Mouse (Mus musculus) embryonic facial prominence, embryonic 15.5 days (tissue): ENCODE data around the gene Susd4. TPM values are rescaled to one million over a fixed set of nuclear protein-coding genes. Genes with fewer than 3 reads are reported as not detected.

Source experiments
- ATAC-seq: fragments of 200-750 bp; cut with Nextera tagmentation; 2 replicates; pipeline ENCODE4 v1.8.0; 2017; ENCODE audit warnings: low read depth, moderate TSS enrichment; ENCODE audit not compliant: insufficient number of reproducible peaks, low FRiP score, low TSS enrichment
- H3K27ac ChIP-seq: fragments of 300-500 bp; sonication (generic); replicated peaks from 2 replicates; pipeline ENCODE4 v1.5.1; 2015; ENCODE audit warnings: mild to moderate bottlenecking, inconsistent platforms
- H3K27me3 ChIP-seq: fragments of 300-500 bp; sonication (generic); 2 replicates; pipeline ENCODE4 v1.6.1; 2015; ENCODE audit warnings: inconsistent platforms
- H3K36me3 ChIP-seq: fragments of 300-500 bp; sonication (generic); 2 replicates; pipeline ENCODE4 v1.6.1; 2015; ENCODE audit warnings: mild to moderate bottlenecking, inconsistent platforms
- H3K4me1 ChIP-seq: fragments of 300-500 bp; sonication (generic); 2 replicates; pipeline ENCODE4 v1.6.1; 2015; ENCODE audit warnings: inconsistent platforms
- H3K4me2 ChIP-seq: fragments of 300-500 bp; sonication (generic); replicated peaks from 2 replicates; pipeline ENCODE4 v1.6.1; 2015; ENCODE audit warnings: mild to moderate bottlenecking, inconsistent platforms
- H3K4me3 ChIP-seq: fragments of 300-500 bp; sonication (generic); replicated peaks from 2 replicates; pipeline ENCODE4 v1.5.1; 2015; ENCODE audit warnings: mild to moderate bottlenecking, inconsistent platforms
- H3K9ac ChIP-seq: fragments of 300-500 bp; sonication (generic); 2 replicates; pipeline ENCODE4 v1.6.1; 2015; ENCODE audit warnings: inconsistent platforms
- H3K9me3 ChIP-seq: fragments of 300-500 bp; sonication (generic); replicated peaks from 2 replicates; pipeline ENCODE4 v1.6.1; 2016; ENCODE audit warnings: inconsistent platforms
- WGBS: fragments of 180-500 bp; shearing (Covaris S2); methylation state at CpG from one replicate; pipeline ENCODE4 v1.1.7; 2015; 5-methylcytosine and 5-hydroxymethylcytosine counted together
- polyA plus RNA-seq: library from polyadenylated mRNA; unstranded; fragments of >200 nt; fragmentation: Nextera tagmentation; extraction: Ambion mirVana; gene quantifications from 2 replicates; pipeline ENCODE4 v1.2.1, GENCODE M21; 2015

Gene Susd4
- polyA plus RNA-seq, 1 experiment from 2014 or later, result 14.8 TPM

- H3K27ac ChIP-seq, result no peak overlapping the region
- ATAC-seq, result no peak
- WGBS, result 91% methylated on average over 5 of the region's 5 CpGs
- H3K27me3 ChIP-seq, result no peaks in the 10 kb centered on the region
- no peak overlapping the region for H3K9ac ChIP-seq
- no peaks in the 10 kb centered on the region for H3K36me3 ChIP-seq
- no peak overlapping the region for H3K4me3 ChIP-seq
- H3K4me2 ChIP-seq, result no peak overlapping the region
- 0 out of 2 replicates have a peak, but pooled peaks cover 3% of the 10 kb centered on the region for H3K9me3 ChIP-seq
- H3K4me1 ChIP-seq, result peaks cover 4% of the 10 kb centered on the region; the same call in 1 of the 2 replicates
Measured at GRCm38 (mm10) chr1:182916166-182916565, 152.5 kb downstream of the Susd4 start.

DNA sequence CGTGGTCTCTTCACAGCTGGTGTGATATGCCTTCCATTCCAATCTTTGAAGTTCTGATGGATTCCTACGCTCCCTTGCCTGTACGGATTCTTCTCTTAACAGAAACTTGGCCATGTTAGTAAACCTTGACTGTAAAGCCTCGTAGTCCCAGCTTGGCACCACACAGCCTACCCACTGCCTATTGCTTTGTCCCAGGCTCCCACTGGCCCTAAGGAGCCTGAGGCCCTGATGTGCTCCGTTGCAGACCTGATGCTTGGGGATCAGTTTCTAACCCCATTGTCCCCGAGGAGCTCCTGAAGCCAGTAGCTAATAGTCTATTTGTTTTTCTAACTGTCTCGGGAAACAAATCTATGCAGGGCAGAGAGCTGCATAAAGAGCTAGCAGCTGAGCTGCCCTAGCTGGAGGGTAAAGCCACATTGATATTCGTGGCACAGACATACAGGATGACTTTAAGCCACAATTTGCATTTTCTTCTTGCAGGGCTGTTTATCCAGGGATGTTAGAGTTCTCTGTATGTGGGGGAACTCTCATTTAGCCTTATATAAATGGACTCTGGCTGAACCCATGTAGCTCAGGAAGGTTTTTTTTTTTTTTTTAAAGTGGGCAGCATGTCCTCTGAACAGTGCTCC is 155.2 kb downstream of the Susd4 start:
- H3K9me3 ChIP-seq, result no peaks in the 10 kb centered on the region
- H3K4me2 ChIP-seq, result no peak overlapping the region
- H3K4me3 ChIP-seq, result no peak overlapping the region
- peaks cover 4% of the 10 kb centered on the region; the same call in 1 of the 2 replicates for H3K4me1 ChIP-seq
- H3K9ac ChIP-seq, result no peak overlapping the region
- no peaks in the 10 kb centered on the region for H3K27me3 ChIP-seq
- H3K27ac ChIP-seq, result no peak overlapping the region
- ATAC-seq, result no peak
- H3K36me3 ChIP-seq, result no peaks in the 10 kb centered on the region
- WGBS, result 43% methylated on average over 8 of the region's 8 CpGs

DNA sequence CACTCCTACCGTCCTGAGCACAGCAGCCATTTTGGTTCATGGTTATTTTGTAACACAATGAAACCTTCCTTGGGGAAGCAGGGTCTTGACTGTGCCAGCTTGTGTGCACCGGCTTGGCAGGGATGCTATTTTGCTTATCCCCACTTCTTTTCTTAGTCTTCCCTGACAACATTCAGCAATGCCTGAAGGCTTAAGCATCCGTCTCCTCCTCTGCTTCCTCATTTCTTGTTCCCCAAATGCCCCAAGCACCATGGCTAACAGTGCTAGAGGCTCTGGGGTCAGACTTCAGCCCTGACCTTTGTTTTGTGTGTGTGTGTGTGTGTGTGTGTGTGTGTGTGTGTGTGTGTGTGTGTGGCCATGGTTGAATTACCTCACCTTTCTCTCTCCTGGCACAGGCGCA is 159.2 kb downstream of the Susd4 start:
- peaks cover 4% of the 10 kb centered on the region; the same call in 1 of the 2 replicates for H3K4me1 ChIP-seq
- no peaks in the 10 kb centered on the region for H3K9me3 ChIP-seq
- H3K4me2 ChIP-seq, result no peak overlapping the region
- 64% methylated on average over 4 of the region's 4 CpGs for WGBS
- no peak overlapping the region for H3K9ac ChIP-seq
- ATAC-seq, result no peak
- H3K27me3 ChIP-seq, result no peaks in the 10 kb centered on the region
- H3K27ac ChIP-seq, result no peak overlapping the region
- no peak overlapping the region for H3K4me3 ChIP-seq
- H3K36me3 ChIP-seq, result no peaks in the 10 kb centered on the region

GRCm38 (mm10) chr1:182926465-182926864 is 162.8 kb downstream of the Susd4 start:
- H3K27ac ChIP-seq, result no peak overlapping the region
- ATAC-seq, result no peak
- H3K4me3 ChIP-seq, result no peak overlapping the region
- no peaks in the 10 kb centered on the region for H3K27me3 ChIP-seq
- no peak overlapping the region for H3K4me2 ChIP-seq
- H3K9me3 ChIP-seq, result no peaks in the 10 kb centered on the region
- H3K9ac ChIP-seq, result no peak overlapping the region
- 88% methylated on average over 6 of the region's 6 CpGs for WGBS
- no peaks in the 10 kb centered on the region for H3K36me3 ChIP-seq
- H3K4me1 ChIP-seq, result no peaks in the 10 kb centered on the region

DNA sequence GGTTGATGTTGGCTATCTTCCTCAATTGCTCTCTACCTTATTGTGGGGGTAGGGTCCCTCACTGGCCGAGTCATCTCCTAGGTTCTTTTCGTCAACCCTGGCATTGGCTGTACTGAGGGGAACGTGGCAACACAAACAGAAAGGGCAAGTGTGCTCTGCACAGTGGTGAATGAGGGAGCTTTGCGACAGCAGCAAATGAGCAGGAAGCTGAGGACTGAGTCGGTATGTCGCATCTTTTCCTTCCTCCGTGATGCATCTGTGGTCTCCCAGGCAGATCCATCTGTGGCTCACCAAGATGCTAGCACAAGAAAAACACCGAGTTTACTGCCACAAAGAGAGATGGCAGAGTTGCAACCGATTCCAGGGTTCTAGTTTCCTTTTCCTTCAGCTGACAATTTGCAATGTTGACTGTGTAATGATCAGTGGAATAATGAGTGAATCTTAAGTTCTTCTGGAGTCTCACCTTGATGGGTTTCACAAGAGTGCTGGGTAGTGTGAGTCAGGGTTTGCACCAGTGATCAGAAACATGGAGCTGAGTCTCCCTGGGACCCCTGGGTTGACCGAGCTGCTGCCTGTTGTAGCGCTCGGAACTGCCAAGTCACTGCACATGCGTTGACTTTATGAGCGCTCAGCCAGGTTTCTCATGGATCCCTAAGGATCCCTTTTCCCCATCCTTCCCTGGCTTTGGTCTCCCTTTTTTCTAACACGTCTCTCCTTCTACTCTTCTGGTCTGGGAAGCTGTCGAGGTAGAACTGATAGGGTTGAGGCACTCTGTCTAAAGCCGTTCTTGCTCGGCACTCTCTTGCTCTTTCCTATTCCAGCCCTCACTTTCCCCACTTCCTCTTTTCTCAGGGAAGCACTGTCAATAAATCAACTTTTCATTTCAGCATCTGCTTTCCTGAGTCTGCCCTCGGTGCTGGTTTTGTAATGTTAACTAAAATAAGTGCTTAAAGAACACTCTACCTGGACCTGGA is 164.5 kb downstream of the Susd4 start:
- Histone ChIP-seq H3K9ac (no peak overlapping the region), H3K4me3 (no peak overlapping the region), H3K4me1 (no peaks in the 10 kb centered on the region), H3K4me2 (no peak overlapping the region), H3K9me3 (no peaks in the 10 kb centered on the region), H3K27me3 (no peaks in the 10 kb centered on the region), H3K27ac (no peak overlapping the region), H3K36me3 (no peaks in the 10 kb centered on the region)
- ATAC-seq, result no peak
- WGBS, result 80% methylated on average over 19 of the region's 19 CpGs

DNA sequence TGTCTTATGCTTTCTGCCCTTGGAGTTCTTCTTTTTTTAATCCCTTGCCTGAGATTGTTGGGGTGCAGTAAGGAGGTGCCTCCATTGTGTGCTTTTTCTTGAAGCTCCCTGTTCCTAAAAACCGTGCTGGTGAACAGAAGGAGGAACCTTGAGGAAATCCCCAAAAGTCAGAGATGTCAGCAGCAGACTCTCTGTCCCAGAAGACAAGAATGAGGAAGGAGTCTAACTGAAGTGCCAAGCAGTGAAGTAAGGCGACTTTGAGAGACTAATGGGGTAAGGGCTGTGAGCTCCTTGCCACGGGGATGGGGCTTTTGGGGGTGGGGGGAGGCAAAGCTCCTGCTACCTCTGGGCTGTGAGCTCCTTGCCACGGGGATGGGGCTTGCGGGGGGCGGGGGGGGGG is 171.8 kb downstream of the Susd4 start:
- Histone ChIP-seq H3K27ac (no peak overlapping the region), H3K4me2 (no peak overlapping the region), H3K36me3 (no peaks in the 10 kb centered on the region), H3K4me3 (no peak overlapping the region), H3K9me3 (no peaks in the 10 kb centered on the region), H3K9ac (no peak overlapping the region), H3K4me1 (peaks cover 9% of the 10 kb centered on the region), H3K27me3 (no peaks in the 10 kb centered on the region)
- WGBS, result 41% methylated on average over 6 of the region's 6 CpGs
- no peak for ATAC-seq

DNA sequence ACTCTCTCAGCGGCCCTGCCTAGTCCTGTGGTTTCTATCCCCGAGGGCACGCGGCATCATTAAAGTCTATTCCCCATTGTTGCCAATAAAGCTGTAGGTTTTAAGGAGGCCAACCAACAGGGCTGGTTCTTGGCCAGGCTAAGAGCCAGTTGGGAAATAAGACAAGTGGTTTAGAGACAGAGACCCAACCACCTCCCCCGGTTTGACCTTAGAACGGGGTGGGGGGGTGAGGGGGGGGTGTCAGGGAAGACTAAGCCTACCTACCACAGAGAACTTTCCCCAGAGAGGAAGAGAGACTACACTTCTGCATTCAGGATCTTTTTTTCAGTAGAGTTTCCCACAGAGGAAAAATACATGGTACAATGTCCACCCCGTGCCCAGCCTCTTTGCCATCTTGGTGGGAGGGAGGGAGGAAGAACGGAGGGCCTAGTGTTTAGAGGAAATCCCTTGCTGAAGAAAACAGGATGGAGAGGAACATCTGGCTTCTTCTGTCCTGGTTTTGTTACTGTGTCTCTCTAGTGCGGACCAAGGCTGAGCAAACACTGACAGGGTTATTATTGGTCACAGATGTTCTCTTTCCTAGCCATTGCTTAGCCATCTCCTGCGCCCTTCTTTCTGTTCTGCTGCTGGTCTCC is 173.9 kb downstream of the Susd4 start:
- ATAC-seq, result no peak; the same call in 1 of the 2 replicates
- 39% methylated on average over 10 of the region's 10 CpGs for WGBS
- H3K4me3 ChIP-seq, result no peak overlapping the region
- no peaks in the 10 kb centered on the region for H3K36me3 ChIP-seq
- H3K4me2 ChIP-seq, result no peak overlapping the region
- no peak overlapping the region for H3K9ac ChIP-seq
- peaks cover 9% of the 10 kb centered on the region for H3K4me1 ChIP-seq
- no peaks in the 10 kb centered on the region for H3K9me3 ChIP-seq
- no peak overlapping the region for H3K27ac ChIP-seq
- no peaks in the 10 kb centered on the region for H3K27me3 ChIP-seq

DNA sequence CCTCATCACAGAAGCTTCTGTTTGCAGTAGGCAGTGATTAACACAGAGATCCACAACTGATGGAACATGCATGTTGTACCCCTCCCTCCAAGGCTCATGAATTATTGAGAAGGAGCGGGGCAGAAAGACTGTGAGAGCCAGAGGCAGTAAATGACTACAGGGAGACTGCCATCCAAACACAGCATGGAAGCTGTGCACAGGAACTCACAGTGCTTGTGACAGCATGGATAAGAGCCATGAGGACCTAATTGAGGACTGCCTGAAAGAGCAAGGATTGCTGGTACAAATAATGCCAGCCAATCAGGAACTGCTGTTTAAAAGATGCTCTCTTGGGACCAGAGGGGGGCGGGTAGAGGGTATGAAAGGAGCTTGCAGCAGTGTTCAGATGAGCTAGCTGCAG is 178.3 kb downstream of the Susd4 start:
- no peaks in the 10 kb centered on the region for H3K36me3 ChIP-seq
- no peak for ATAC-seq
- H3K27ac ChIP-seq, result no peak overlapping the region
- WGBS, result 57% methylated on average over 2 of the region's 2 CpGs
- H3K9ac ChIP-seq, result no peak overlapping the region
- H3K4me2 ChIP-seq, result no peak overlapping the region
- H3K9me3 ChIP-seq, result no peaks in the 10 kb centered on the region
- H3K4me3 ChIP-seq, result no peak overlapping the region
- H3K27me3 ChIP-seq, result no peaks in the 10 kb centered on the region
- peaks cover 9% of the 10 kb centered on the region for H3K4me1 ChIP-seq

DNA sequence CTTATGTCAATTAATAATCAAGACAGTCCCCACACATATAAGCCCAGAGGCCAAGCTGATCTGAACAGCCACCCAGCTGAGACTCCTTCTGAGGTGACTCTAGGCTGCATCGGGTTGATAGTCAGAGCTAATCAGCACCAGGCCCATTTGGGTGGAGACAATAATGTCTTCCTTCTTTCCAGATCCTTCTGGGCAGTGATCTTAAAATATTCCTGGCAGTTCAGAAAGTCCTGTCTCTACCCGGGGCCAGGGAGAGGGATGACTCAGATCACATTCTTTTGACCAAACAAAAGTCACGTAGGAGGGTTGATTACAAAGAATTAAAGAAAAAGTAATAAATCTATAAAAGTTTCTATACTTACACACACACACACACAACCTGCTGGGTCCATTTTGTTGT is 180.3 kb downstream of the Susd4 start:
- WGBS, result 72% methylated on average over 3 of the region's 3 CpGs
- no peaks in the 10 kb centered on the region for H3K9me3 ChIP-seq
- no peaks in the 10 kb centered on the region for H3K27me3 ChIP-seq
- H3K27ac ChIP-seq, result no peak overlapping the region
- ATAC-seq, result no peak
- H3K4me1 ChIP-seq, result no peaks in the 10 kb centered on the region
- H3K9ac ChIP-seq, result no peak overlapping the region
- H3K4me2 ChIP-seq, result no peak overlapping the region
- no peaks in the 10 kb centered on the region for H3K36me3 ChIP-seq
- no peak overlapping the region for H3K4me3 ChIP-seq

DNA sequence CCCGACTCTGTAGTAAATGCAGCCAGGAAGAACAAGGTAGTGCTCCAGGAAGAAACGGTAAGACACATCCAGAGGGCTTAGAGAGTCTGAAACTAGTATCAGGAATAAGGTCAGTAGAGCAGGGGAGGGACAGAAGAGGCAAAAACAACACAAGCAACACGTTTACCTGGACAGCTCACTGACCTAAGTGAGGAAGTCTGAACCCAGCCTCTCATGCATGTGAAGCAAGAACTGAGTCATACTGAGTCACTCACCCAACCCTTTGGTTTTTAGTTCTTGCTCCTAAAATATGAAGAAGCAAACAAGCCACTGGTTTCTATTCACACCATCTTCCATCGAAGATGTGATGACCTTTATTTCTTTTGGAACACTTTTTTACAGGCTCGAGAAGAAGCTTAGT is 181.0 kb downstream of the Susd4 start:
- Histone ChIP-seq H3K4me3 (no peak overlapping the region), H3K4me2 (no peak overlapping the region), H3K27ac (no peak overlapping the region), H3K4me1 (no peaks in the 10 kb centered on the region), H3K27me3 (no peaks in the 10 kb centered on the region), H3K9me3 (no peaks in the 10 kb centered on the region), H3K36me3 (no peaks in the 10 kb centered on the region), H3K9ac (no peak overlapping the region)
- ATAC-seq, result no peak
- WGBS, result 71% methylated on average over 5 of the region's 5 CpGs

GRCm38 (mm10) chr1:182945561-182945960 is 181.9 kb downstream of the Susd4 start:
- H3K36me3 ChIP-seq, result no peaks in the 10 kb centered on the region
- H3K9ac ChIP-seq, result no peak overlapping the region
- WGBS, result 31% methylated on average over 6 of the region's 6 CpGs
- H3K27me3 ChIP-seq, result no peaks in the 10 kb centered on the region
- no peaks in the 10 kb centered on the region for H3K9me3 ChIP-seq
- H3K4me2 ChIP-seq, result no peak overlapping the region
- ATAC-seq, result no peak
- H3K27ac ChIP-seq, result no peak overlapping the region
- H3K4me3 ChIP-seq, result no peak overlapping the region
- no peaks in the 10 kb centered on the region for H3K4me1 ChIP-seq
